Mouse (Mus musculus) ES-CJ7 (cell line): ENCODE measurements around the gene Car3.

Source experiments
- DNase-seq: peaks from one replicate; pipeline ENCODE4 v3.0.0; 2011; ENCODE audit warnings: low read depth, low spot score

The Car3 gene

GRCm38 (mm10) chr3:14876325-14876918 lies 13.1 kb downstream of the Car3 start:
- no peak for DNase-seq

DNA sequence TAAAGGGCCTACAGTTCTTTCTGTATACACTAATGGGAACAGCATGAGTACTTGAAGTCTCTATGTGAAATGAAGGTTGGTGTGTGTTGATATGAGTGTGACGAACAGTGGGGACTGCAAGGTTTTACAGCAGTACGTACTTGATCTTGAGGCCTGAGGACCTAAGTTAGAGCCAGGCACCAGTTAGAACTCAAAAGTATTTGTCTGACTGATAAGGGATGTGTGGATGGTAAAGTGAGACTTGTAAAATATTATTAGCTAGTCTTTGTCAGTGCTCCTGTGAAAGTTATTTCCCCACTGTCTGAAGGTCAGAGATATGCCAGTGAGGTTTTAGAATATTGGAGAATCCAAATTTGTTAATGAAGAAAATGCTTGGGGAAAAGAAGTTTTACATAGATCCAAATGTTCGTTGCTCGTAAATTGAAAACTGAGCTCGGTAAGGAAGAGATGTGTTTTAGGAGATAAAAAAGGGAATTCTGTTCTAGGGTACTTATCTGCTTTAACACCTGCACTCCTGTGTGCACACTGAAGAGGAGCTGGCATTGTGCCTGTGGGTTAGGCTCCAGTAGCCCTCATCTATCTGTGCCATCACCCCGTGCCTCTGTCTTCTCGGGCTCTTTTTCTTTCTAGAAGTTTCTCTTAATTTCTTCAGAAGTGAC lies 14.1 kb downstream of the Car3 start:
- no peak for DNase-seq

GRCm38 (mm10) chr3:14878749-14879223 lies 15.5 kb downstream of the Car3 start:
- DNase-seq, result no peak

DNA sequence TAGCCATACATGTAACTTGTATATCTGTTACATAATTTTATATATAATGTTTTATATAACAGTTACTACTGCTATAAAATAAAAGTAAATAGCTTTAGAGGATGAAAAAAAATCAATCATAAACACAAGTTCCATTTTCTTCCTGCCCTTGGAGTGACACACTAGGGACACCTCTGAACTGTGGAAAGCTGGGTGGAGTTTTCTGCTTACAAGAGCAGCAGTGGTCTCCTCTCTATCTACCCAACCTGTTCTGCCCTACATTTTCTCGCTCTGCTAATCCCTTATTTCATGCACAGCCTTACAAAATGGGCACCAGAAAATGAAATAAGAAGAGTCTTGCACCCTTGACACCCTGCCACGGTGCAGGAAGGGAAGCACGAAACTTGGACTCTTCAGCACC lies 16.0 kb downstream of the Car3 start:
- DNase-seq, result no peak

DNA sequence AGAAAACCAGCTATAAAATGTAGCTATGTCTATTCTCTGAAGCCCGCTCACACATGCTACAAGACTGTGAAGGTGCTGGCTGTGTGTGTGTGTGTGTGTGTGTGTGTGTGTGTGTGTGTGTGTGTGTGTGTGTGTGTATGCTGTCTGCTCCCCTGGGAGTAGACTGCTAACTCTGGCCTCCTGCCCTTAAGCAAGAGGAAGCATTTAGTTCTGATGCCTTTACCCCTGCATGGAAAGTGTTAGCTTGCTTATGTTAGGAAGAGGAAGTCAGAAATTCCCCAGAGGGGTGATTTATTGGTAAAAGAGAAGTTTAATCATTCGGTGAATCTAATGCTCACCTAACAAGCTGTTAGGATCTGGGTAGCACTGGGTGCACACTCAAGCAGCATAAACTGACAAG lies 17.0 kb downstream of the Car3 start:
- DNase-seq, result no peak

- DNase-seq, result no peak
Measured at GRCm38 (mm10) chr3:14882005-14882404, 18.7 kb downstream of the Car3 start.

GRCm38 (mm10) chr3:14882756-14883155 lies 19.4 kb downstream of the Car3 start:
- DNase-seq, result no peak

GRCm38 (mm10) chr3:14884826-14885225 lies 21.5 kb downstream of the Car3 start:
- DNase-seq, result no peak

DNA sequence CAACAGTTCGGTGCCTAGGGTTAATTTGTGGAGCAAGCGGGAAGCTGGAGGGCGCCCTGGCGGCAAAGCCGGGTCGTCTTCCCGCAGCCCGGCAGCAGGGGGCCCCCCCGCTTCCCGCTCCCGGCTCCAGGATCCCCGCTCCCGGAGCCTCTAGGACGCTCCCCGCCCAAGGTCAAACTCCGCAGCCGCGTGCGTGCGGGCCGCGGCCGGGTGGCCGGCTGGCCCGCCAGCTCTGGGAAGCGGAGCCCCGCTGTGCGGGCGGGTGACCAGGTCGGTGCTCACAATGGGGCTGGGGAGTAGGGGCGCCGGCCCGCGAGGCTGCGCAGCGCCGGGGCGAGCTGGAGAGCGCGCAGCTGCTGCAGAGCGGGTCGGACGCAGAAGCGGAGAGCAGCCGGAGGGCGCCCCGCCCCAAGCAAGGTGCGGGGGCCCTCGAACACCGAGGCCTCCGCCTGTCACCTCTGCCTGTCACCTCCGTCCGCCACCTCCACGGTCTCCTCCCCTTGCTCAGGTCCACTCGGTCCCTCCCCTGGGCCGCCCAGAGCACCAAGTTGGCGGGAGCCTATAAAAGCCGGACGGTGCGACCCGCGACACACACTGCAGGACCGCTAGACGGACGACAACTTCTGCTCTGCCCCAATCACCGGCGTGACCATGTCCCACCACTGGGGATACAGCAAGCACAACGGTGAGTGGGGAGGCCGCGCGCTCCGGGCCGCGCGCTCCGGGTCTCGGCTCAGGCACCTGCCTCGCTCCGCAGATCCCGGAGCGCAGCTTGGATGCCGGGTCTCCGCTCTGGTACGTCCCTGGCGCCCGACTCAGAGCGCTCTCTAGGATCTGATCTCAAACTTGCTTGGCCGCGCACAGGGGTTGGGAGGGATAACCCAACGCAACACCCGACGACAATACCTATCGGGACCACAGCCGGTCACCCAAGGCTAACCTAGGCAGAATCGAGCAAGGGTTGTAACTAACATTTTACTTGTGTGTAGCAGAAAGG lies 23.1 kb downstream of the Car3 start, which contains the start of gene Car2:
TSS of gene Car2 (plus strand) at position 172 of the 997 bp plus-strand sequence.
- DNase-seq, result peak; percentile 64

- peak; percentile 45 for DNase-seq
Measured at GRCm38 (mm10) chr3:14887134-14887666, 23.9 kb downstream of the Car3 start.

DNA sequence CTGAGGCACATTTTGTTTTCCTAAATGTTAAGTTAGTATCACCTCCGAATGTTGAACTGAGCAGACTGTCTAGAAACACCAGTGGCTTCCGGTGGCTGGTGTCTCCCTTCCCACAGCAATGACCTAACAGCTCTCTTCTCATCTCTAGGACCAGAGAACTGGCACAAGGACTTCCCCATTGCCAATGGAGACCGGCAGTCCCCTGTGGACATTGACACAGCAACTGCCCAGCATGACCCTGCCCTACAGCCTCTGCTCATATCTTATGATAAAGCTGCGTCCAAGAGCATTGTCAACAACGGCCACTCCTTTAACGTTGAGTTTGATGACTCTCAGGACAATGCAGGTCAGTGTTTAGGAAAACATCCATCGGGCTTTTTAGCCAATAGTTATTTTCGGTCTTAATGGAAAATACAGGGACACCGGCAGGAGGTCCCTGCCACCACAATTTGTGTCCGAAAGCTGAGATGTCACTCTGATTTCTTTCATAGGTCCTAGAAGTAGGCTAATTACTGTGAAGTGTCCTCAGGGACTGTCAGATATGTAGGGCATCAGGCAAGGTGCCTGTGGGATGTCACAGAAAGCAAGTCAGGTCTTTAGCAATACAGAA lies 24.5 kb downstream of the Car3 start:
- no peak for DNase-seq

DNA sequence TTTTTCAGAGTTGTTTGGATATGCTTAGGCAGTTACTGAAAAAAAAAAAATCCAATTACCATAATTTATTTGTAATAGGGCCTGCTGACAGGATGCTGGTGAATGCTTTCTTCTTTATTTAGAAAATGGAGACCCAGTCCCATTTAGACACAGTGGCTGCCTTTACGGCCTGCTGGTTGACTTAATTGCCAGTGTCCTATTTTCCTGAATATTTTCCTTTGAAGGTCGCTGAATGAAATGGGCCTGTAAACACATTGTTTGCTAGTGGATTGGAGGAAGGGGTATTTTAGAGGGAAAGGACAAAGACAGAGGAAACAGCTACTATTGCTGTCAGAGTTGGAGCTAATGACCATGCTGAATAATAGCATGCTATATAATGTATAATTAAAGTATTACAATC lies 25.2 kb downstream of the Car3 start:
- DNase-seq, result no peak

- no peak for DNase-seq
Measured at GRCm38 (mm10) chr3:14889085-14889484, 25.8 kb downstream of the Car3 start.

DNA sequence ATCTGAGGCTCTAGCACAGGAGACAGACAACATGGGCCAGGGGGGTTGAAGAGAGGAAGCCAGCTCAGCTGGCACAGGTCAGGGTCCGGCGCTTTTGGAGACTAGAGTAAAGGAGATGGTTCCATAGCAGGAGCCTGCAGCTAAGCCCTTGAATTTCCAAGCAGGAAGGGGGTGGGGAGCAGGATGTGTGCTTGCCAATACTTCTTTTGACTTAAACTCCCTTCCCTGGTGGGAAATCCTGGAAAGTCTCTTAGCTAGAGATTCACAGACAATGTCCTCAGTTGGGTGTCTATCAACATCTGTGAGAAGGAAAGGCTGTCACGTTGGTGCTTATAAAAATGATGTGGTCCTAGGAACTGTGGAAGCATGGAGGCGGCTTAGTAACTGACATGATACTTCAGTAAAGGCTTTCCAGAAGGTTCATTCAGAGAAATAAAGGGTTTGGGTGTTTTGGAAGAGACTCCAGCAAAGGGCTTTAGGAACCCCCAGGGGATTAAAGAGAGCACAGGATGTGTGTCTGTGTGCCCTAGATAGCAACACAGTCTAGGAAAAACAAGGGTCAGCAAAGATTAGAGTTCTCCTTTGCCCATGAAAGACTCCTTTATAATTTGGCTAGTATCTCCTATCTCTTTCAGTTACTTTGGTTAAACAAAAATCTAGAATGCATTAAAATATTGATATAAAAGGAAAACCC lies 26.6 kb downstream of the Car3 start:
- DNase-seq, result no peak

GRCm38 (mm10) chr3:14892991-14893390 lies 29.7 kb downstream of the Car3 start:
- DNase-seq, result no peak

- no peak for DNase-seq
Measured at GRCm38 (mm10) chr3:14893700-14894099, 30.4 kb downstream of the Car3 start.

DNA sequence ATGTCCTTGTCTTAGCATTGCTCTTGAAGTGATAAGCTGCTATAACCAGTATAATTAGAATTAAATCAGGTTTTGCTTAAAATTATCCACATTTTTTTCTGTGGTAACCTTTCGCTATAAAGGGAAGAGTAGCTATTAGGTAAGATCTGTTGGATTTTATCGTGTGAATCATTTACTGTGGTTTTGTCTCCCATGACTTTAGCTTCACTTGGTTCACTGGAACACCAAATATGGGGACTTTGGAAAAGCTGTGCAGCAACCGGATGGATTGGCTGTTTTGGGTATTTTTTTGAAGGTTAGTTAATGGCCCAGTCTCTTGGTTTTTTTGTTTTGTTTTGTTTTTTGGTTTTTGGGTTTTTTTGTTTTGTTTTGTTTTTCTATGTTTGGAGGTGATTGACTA lies 32.0 kb downstream of the Car3 start:
- DNase-seq, result no peak

DNA sequence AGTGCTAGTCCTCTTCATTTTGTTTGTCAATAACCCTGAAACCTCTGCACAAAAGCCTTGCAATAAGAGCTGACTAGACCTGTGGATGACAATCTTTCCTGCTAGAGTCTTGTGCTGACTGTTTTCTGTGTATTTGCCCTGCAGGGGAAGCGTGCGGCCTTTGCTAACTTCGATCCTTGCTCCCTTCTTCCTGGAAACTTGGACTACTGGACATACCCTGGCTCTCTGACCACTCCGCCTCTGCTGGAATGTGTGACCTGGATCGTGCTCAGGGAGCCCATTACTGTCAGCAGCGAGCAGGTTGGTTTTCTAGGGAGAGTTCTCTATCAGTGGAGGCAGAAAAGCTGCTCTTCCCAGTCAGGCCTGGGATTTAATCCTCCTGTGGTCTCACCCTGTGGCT lies 34.5 kb downstream of the Car3 start:
- DNase-seq, result no peak

- DNase-seq, result no peak
Measured at GRCm38 (mm10) chr3:14903380-14903779, 40.1 kb downstream of the Car3 start.

GRCm38 (mm10) chr3:14904165-14904564 lies 40.9 kb downstream of the Car3 start:
- no peak for DNase-seq

- peak; percentile 89 for DNase-seq
Measured at GRCm38 (mm10) chr3:14907271-14907670, 44.0 kb downstream of the Car3 start.
